Mouse (Mus musculus) megakaryocyte, embryonic 14.5 days (primary cell): ENCODE data around the gene Zfp593. TPM values are rescaled to one million over a fixed set of nuclear protein-coding genes. Genes with fewer than 3 reads are reported as not detected.
A peak's percentile ranks its signal among the peaks of the same experiment; 100 is the strongest.
"Not testable (repeated sequence)": the region's sequence is repeated elsewhere in the genome, so short reads cannot be mapped to it uniquely, and the experiment has no call there.

Experiments used
- H3K27me3 ChIP-seq: replicated peaks from 2 replicates; pipeline ENCODE3; 2012; ENCODE audit warnings: inconsistent platforms
- H3K36me3 ChIP-seq: replicated peaks from 2 replicates; pipeline ENCODE3; 2012; ENCODE audit warnings: low read length, inconsistent platforms, mixed read lengths
- H3K4me1 ChIP-seq: 2 replicates; pipeline ENCODE4 v1.6.1; 2012; ENCODE audit warnings: inconsistent platforms
- H3K4me3 ChIP-seq: replicated peaks from 2 replicates; pipeline ENCODE3; 2012; ENCODE audit warnings: moderate library complexity, mild to moderate bottlenecking, inconsistent platforms
- H3K9me3 ChIP-seq: 2 replicates; pipeline ENCODE4 v1.6.1; 2012; ENCODE audit warnings: inconsistent platforms
- FLI1 ChIP-seq: IDR thresholded peaks from 2 replicates; pipeline ENCODE4 v1.6.1; 2012; ENCODE audit warnings: low read length, inconsistent platforms, mixed read lengths
- GATA1 ChIP-seq: IDR thresholded peaks from 3 replicates; pipeline ENCODE4 v1.6.1; 2012; ENCODE audit warnings: mixed read lengths, low read length, inconsistent platforms, borderline replicate concordance
- polyA plus RNA-seq: library from polyadenylated mRNA; stranded (reverse); fragments of >175 nt; gene quantifications from 2 replicates; pipeline ENCODE4 v1.2.3, GENCODE M21; 2012; ENCODE audit warnings: low replicate concordance; ENCODE audit not compliant: insufficient read depth

Gene Zfp593
- polyA plus RNA-seq, 1 experiment: 28.1 TPM

DNA sequence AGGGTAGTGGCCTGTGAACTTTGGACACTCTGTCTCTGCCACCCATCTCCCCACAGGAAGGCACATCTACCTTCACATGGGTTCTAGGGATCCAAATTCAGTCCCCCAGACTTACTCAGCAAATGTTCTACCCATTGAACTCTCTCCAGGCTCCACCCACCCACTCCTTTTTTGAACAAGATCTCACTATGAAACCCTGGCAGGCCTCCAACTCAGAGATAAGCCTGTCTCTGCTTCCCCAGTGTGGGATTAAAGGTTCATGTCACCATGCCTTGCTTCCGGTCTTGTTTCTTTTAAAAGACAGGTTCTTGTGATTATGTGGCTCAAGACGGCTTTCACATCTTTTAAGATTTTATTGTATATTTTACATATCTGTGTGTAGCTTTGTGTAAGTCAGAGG lies 39.5 kb upstream of the Zfp593 start:
- Histone ChIP-seq H3K4me1 (peaks cover 47% of the 10 kb centered on the region), H3K36me3 (peaks cover 43% of the 10 kb centered on the region), H3K9me3 (no peaks in the 10 kb centered on the region), H3K27me3 (no peaks in the 10 kb centered on the region), H3K4me3 (peak overlapping the region; percentile 81)
- TF ChIP-seq GATA1 (no peak), FLI1 (no peak)

DNA sequence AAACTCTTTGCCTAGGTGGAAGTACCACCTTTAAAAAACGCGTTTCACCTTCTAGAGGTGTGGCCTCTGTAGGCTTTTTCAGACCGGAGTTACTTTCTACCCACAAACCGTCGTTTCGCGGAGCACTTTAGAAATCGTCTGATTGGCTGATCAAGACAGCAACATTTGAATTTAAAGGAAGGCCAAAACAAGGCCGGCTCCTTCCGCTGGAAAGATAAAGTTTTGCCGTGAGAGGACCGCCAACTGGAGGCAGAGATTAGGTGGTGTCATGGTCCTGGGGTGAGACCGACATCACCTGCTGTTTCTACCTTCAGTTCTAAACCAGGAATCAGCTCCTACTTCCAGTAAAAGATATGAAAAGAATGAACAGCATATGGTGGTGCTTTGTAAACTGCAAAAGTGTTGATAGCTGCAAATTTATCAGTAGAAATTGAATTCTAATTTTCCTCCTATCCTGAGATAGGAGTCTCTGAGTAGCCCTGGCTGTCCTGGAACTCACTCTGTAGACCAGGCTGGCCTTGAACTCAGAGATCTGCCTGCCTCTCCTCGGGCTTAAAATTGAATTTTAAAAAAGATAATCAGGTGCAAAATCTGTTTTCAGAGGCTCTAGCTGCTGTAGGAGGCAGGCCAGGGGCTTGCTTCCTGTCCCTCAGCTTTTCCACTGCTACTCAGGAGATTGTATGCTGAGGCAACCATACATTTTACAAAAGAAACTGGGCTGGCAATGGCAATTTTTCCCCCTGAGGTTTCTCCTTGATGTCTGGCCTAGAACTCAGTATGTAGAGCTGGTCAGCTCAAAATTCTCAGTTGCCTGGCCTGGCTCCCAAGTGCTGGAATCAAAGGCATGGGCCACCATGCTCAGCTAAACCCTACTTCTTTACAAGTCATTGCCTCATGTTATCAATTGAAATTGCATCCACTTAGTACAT lies 28.3 kb upstream of the Zfp593 start:
- Histone ChIP-seq H3K4me1 (peaks cover 22% of the 10 kb centered on the region), H3K36me3 (peaks cover 36% of the 10 kb centered on the region), H3K9me3 (no peaks in the 10 kb centered on the region), H3K4me3 (peak overlapping the region; percentile 88), H3K27me3 (peaks cover 3% of the 10 kb centered on the region)
- no peak for TF ChIP-seq FLI1
- no peak for TF ChIP-seq GATA1

DNA sequence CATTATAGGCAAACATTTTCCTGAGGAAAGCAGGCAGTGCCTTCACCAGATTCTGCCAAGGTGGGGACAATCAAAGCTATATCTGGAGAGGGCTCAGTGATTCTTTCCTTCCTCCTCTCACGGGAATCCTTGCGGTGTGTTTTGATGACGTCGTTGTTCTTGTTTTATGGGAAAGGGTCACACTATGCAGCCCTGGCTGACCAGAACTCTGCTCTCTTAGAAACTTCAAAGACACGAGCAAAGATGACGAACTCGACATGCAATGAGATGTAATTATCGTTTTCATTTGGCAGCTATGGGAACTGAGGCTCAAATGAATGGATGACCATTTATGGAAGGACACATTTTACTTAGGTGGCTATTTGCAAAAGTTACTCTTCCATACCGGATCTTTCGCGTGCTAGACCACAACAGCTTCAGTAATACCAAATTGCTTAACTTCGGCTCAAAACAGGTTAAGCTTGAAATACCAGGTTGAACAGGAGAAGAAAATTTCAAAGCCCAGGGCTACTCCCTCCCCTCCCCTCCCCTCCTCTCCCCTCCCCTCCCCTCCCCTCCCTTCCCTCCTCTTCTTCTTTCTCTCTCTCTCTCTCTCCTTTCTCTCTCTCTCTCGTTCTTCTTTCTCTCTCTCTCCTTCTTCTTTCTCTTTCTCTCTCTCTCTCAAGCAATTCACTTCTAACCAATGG lies 27.5 kb upstream of the Zfp593 start:
- H3K36me3 ChIP-seq: peaks cover 28% of the 10 kb centered on the region
- peak overlapping the region; percentile 88 for H3K4me3 ChIP-seq
- H3K4me1 ChIP-seq: peaks cover 22% of the 10 kb centered on the region
- TF ChIP-seq FLI1 (no peak), GATA1 (no peak)
- H3K9me3 ChIP-seq: peaks cover 3% of the 10 kb centered on the region; the same call in 1 of the 2 replicates
- H3K27me3 ChIP-seq: peaks cover 3% of the 10 kb centered on the region

DNA sequence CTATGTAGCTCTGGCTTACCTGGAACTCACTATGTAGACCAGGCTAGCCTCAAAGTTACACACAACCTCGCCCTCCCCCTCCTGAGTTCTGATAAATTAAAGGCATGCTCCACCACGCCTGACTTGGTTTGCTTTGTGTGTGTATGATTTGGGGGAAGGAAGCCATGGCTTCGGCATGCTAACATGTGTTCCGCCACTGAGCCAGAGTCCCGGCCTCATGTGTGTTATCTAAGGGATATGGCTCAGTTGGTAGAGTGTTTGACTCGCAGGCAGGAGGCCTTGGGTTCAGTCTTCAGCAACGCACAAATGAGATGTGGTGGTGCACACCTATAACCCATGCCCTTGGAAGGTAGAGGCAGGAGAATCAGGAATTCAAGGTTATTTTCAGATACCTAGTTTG lies 26.6 kb upstream of the Zfp593 start:
- TF ChIP-seq GATA1 (no peak), FLI1 (no peak)
- Histone ChIP-seq H3K4me1 (peaks cover 22% of the 10 kb centered on the region), H3K36me3 (peaks cover 19% of the 10 kb centered on the region), H3K4me3 (no peak overlapping the region), H3K27me3 (peaks cover 3% of the 10 kb centered on the region), H3K9me3 (peaks cover 3% of the 10 kb centered on the region; the same call in 1 of the 2 replicates)

DNA sequence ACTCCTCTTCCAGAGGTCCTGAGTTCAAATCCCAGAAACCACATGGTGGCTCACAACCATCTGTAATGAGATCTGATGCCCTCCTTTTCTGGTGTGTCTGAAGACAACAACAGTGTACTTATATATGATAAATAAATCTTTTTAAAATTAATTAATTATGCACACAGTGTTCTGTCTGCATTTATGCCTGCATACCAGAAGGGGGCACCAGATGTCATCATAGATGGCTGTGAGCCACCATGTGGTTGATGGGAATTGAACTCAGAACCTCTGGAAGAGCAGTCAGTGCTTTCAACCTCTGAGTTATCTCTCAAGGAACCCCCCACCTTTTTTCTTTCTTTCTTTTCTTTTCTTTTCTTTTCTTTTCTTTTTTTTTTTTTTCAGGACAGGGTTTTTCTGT lies 24.2 kb upstream of the Zfp593 start:
- H3K4me3 ChIP-seq, H3K9me3 ChIP-seq, H3K36me3 ChIP-seq, H3K27me3 ChIP-seq: not testable (repeated sequence)
- peaks cover 22% of the 10 kb centered on the region for H3K4me1 ChIP-seq

DNA sequence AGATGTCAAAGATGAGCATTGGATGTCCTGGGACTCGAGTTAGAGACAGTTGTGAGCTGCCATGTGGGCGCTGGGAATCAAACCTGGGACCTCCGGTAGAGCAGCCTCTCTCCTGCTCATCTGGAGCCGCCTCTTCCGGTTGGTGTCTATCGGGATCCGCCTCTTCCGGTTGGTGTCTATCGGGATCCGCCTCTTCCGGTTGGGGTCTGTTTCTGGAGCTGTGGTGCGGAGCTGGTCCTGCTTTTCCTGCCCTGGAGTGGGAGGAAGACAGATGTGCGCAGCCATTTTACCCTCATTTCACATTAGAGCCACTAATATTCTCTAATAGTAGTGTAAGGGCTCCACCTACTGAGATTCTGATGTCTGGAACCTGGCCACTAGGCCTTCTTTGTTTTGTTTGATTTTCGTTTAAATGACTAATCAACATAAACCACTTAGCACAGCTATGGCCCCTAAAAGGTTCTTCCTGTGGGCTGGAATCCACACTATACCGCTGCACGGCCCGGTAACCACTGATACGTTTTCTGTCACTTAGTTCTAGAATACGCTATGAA lies 22.8 kb upstream of the Zfp593 start:
- H3K4me3 ChIP-seq: no peak overlapping the region
- H3K27me3 ChIP-seq: peaks cover 15% of the 10 kb centered on the region
- TF ChIP-seq GATA1 (no peak), FLI1 (no peak)
- H3K9me3 ChIP-seq: peaks cover 13% of the 10 kb centered on the region
- peaks cover 13% of the 10 kb centered on the region for H3K4me1 ChIP-seq
- H3K36me3 ChIP-seq: no peaks in the 10 kb centered on the region

DNA sequence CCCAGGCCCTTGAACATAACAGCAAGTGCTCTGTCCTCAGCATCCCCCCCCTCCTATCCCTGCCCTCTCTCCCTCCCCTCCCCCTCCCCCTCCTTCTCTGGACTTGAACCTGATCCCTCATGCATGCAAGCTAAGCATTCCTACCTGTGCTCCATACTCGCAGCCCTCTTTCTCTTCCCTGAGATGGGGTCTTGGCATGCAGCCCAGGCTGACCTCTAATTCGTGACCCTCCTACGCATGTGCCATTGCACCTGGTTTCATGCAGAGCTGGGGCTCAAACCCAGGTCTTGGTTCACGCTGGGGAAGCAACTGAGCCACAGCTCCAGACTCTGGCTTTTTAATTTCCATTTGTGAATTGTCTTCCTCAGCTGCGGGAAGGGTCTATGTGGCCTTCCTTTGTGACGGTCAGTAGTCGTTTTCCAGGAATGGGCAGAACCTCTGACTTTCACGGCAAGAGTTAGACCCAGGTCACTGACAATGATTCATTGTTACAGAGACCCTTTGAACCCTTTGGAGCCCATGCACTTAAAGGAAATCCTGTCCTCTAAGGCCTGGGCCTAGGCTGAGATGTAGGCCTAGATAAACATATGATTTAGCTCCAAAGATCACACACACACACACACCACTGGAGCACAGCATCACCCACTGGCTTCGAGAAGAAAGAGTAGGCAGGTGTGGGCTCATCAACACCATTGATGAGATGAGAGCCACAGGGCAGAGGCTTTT lies 20.6 kb upstream of the Zfp593 start:
- TF ChIP-seq FLI1: no peak
- no peak for TF ChIP-seq GATA1
- peaks cover 25% of the 10 kb centered on the region for H3K27me3 ChIP-seq
- H3K9me3 ChIP-seq: peaks cover 24% of the 10 kb centered on the region
- no peaks in the 10 kb centered on the region for H3K4me1 ChIP-seq
- no peaks in the 10 kb centered on the region for H3K36me3 ChIP-seq
- H3K4me3 ChIP-seq: no peak overlapping the region

DNA sequence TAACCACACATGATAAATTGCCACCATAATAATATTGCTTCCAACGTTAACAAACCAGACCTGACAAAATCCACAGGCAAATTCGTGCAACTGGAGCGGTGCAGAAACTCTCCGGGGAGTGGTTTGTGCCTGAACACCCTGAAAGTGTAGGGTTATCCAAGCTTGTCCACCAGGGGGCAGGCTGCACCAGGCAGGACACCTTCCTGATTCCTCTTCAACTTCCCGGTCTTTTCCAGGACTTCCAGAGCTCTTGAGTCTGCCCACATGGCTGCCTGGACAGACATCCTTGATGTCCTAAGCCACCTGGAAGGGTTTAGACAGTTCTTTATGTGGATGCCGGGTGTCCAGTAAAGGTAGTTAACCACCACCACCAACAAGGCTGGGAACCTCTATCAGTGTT lies 17.8 kb upstream of the Zfp593 start:
- no peaks in the 10 kb centered on the region for H3K36me3 ChIP-seq
- TF ChIP-seq GATA1: no peak
- TF ChIP-seq FLI1: no peak
- H3K27me3 ChIP-seq: peaks cover 39% of the 10 kb centered on the region
- no peak overlapping the region for H3K4me3 ChIP-seq
- H3K9me3 ChIP-seq: peaks cover 23% of the 10 kb centered on the region
- H3K4me1 ChIP-seq: peaks cover 3% of the 10 kb centered on the region; the same call in 1 of the 2 replicates

DNA sequence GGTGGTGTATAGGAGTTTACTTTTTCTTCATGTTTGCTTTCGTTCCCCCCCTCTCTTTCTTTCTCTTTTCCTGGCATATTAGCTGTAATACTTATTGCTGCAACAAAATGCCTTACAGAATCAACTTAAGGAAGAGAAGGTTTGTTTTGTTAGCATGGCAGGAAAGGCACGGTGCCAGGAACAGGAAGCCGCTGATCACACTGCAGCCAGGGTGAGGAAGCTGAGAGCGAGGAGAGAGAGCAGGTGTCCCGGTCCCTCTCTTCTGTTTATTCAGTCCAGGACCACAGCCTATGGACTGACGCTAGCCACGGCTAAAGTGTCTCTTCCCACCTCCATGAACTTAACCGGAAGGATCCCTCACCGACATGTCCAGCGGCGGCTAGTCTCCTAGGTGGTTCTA lies 13.0 kb upstream of the Zfp593 start:
- H3K36me3 ChIP-seq: no peaks in the 10 kb centered on the region
- TF ChIP-seq GATA1 (no peak), FLI1 (no peak)
- H3K27me3 ChIP-seq: peaks cover 70% of the 10 kb centered on the region
- H3K9me3 ChIP-seq: peaks cover 13% of the 10 kb centered on the region
- H3K4me3 ChIP-seq: no peak overlapping the region
- H3K4me1 ChIP-seq: peaks cover 12% of the 10 kb centered on the region; the same call in 1 of the 2 replicates
